Mouse (Mus musculus): ENCODE measurements around the gene Cyp26a1. TPM values are rescaled to one million over a fixed set of nuclear protein-coding genes. Genes with fewer than 3 reads are reported as not detected.

Gene Cyp26a1
- polyA plus RNA-seq, 1 experiment from 2014 or later: 2.3 TPM

- peaks cover 17% of the 10 kb centered on the region for H3K27me3 ChIP-seq (ENCODE audit: control insufficient read depth, insufficient read depth, low read length)
- H3K27ac ChIP-seq (ENCODE audit: low read depth, low read length): no peak overlapping the region
- H3K9ac ChIP-seq (ENCODE audit: low read length): no peak overlapping the region
- ATAC-seq (ENCODE audit: insufficient read depth, low FRiP score, low TSS enrichment) (no peak), DNase-seq (ENCODE audit: low spot score) (no peak)
- WGBS: 90% methylated on average over 5 of the region's 5 CpGs
- no peak overlapping the region for H3K4me3 ChIP-seq (ENCODE audit: low read depth, low read length)
- H3K36me3 ChIP-seq (ENCODE audit: control insufficient read depth, insufficient read depth, low read length): no peaks in the 10 kb centered on the region
- no peaks in the 10 kb centered on the region for H3K4me1 ChIP-seq (ENCODE audit: control insufficient read depth, insufficient read depth, low read length)
- no peaks in the 10 kb centered on the region for H3K9me3 ChIP-seq (ENCODE audit: control insufficient read depth, low read length)
- no peak overlapping the region for H3K4me2 ChIP-seq (ENCODE audit: low read depth)
These were observed 8.1 kb downstream of the Cyp26a1 start for GRCm38 (mm10) chr19:37705722-37706121.

GRCm38 (mm10) chr19:37714681-37715080 is 17.1 kb downstream of the Cyp26a1 start:
- H3K4me3 ChIP-seq (ENCODE audit: low read depth, low read length): no peak overlapping the region
- ATAC-seq (ENCODE audit: insufficient read depth, low FRiP score, low TSS enrichment): no peak
- no peak overlapping the region for H3K4me2 ChIP-seq (ENCODE audit: low read depth)
- no peaks in the 10 kb centered on the region for H3K36me3 ChIP-seq (ENCODE audit: control insufficient read depth, insufficient read depth, low read length)
- H3K27ac ChIP-seq (ENCODE audit: low read depth, low read length): no peak overlapping the region
- 78% methylated on average over 10 of the region's 10 CpGs for WGBS
- no peak for DNase-seq (ENCODE audit: low spot score)
- H3K4me1 ChIP-seq (ENCODE audit: control insufficient read depth, insufficient read depth, low read length): no peaks in the 10 kb centered on the region
- no peaks in the 10 kb centered on the region for H3K27me3 ChIP-seq (ENCODE audit: control insufficient read depth, insufficient read depth, low read length)
- H3K9ac ChIP-seq (ENCODE audit: low read length): no peak overlapping the region
- H3K9me3 ChIP-seq (ENCODE audit: control insufficient read depth, low read length): no peaks in the 10 kb centered on the region

GRCm38 (mm10) chr19:37715980-37716379 is 18.4 kb downstream of the Cyp26a1 start:
- no peak overlapping the region for H3K9ac ChIP-seq (ENCODE audit: low read length)
- no peaks in the 10 kb centered on the region for H3K9me3 ChIP-seq (ENCODE audit: control insufficient read depth, low read length)
- no peaks in the 10 kb centered on the region for H3K4me1 ChIP-seq (ENCODE audit: control insufficient read depth, insufficient read depth, low read length)
- no peak overlapping the region for H3K4me2 ChIP-seq (ENCODE audit: low read depth)
- DNase-seq (ENCODE audit: low spot score) (no peak), ATAC-seq (ENCODE audit: insufficient read depth, low FRiP score, low TSS enrichment) (no peak)
- no peak overlapping the region for H3K27ac ChIP-seq (ENCODE audit: low read depth, low read length)
- 75% methylated on average over 1 of the region's 1 CpGs for WGBS
- no peaks in the 10 kb centered on the region for H3K27me3 ChIP-seq (ENCODE audit: control insufficient read depth, insufficient read depth, low read length)
- H3K4me3 ChIP-seq (ENCODE audit: low read depth, low read length): no peak overlapping the region
- no peaks in the 10 kb centered on the region for H3K36me3 ChIP-seq (ENCODE audit: control insufficient read depth, insufficient read depth, low read length)

GRCm38 (mm10) chr19:37716524-37717175 is 19.1 kb downstream of the Cyp26a1 start:
- Histone ChIP-seq H3K4me1 (ENCODE audit: control insufficient read depth, insufficient read depth, low read length) (no peaks in the 10 kb centered on the region), H3K27ac (ENCODE audit: low read depth, low read length) (no peak overlapping the region), H3K4me2 (ENCODE audit: low read depth) (no peak overlapping the region), H3K4me3 (ENCODE audit: low read depth, low read length) (no peak overlapping the region), H3K36me3 (ENCODE audit: control insufficient read depth, insufficient read depth, low read length) (no peaks in the 10 kb centered on the region), H3K9me3 (ENCODE audit: control insufficient read depth, low read length) (no peaks in the 10 kb centered on the region), H3K9ac (ENCODE audit: low read length) (no peak overlapping the region), H3K27me3 (ENCODE audit: control insufficient read depth, insufficient read depth, low read length) (no peaks in the 10 kb centered on the region)
- 88% methylated on average over 12 of the region's 12 CpGs for WGBS
- ATAC-seq (ENCODE audit: insufficient read depth, low FRiP score, low TSS enrichment) (no peak), DNase-seq (ENCODE audit: low spot score) (no peak)

GRCm38 (mm10) chr19:37719166-37719565 is 21.6 kb downstream of the Cyp26a1 start:
- no peaks in the 10 kb centered on the region for H3K9me3 ChIP-seq (ENCODE audit: control insufficient read depth, low read length)
- no peaks in the 10 kb centered on the region for H3K27me3 ChIP-seq (ENCODE audit: control insufficient read depth, insufficient read depth, low read length)
- H3K4me2 ChIP-seq (ENCODE audit: low read depth): no peak overlapping the region
- DNase-seq (ENCODE audit: low spot score) (no peak), ATAC-seq (ENCODE audit: insufficient read depth, low FRiP score, low TSS enrichment) (no peak)
- no peaks in the 10 kb centered on the region for H3K36me3 ChIP-seq (ENCODE audit: control insufficient read depth, insufficient read depth, low read length)
- H3K27ac ChIP-seq (ENCODE audit: low read depth, low read length): no peak overlapping the region
- no peak overlapping the region for H3K9ac ChIP-seq (ENCODE audit: low read length)
- H3K4me3 ChIP-seq (ENCODE audit: low read depth, low read length): no peak overlapping the region
- H3K4me1 ChIP-seq (ENCODE audit: control insufficient read depth, insufficient read depth, low read length): no peaks in the 10 kb centered on the region
- 33% methylated on average over 1 of the region's 1 CpGs for WGBS

- ATAC-seq (ENCODE audit: insufficient read depth, low FRiP score, low TSS enrichment) (no peak), DNase-seq (ENCODE audit: low spot score) (no peak)
- no peaks in the 10 kb centered on the region for H3K27me3 ChIP-seq (ENCODE audit: control insufficient read depth, insufficient read depth, low read length)
- no peak overlapping the region for H3K27ac ChIP-seq (ENCODE audit: low read depth, low read length)
- no peaks in the 10 kb centered on the region for H3K4me1 ChIP-seq (ENCODE audit: control insufficient read depth, insufficient read depth, low read length)
- H3K4me3 ChIP-seq (ENCODE audit: low read depth, low read length): no peak overlapping the region
- H3K9ac ChIP-seq (ENCODE audit: low read length): no peak overlapping the region
- H3K36me3 ChIP-seq (ENCODE audit: control insufficient read depth, insufficient read depth, low read length): no peaks in the 10 kb centered on the region
- H3K4me2 ChIP-seq (ENCODE audit: low read depth): no peak overlapping the region
- 96% methylated on average over 5 of the region's 5 CpGs for WGBS
- no peaks in the 10 kb centered on the region for H3K9me3 ChIP-seq (ENCODE audit: control insufficient read depth, low read length)
These were observed 27.0 kb downstream of the Cyp26a1 start for GRCm38 (mm10) chr19:37724591-37724990.

- 88% methylated on average over 7 of the region's 7 CpGs for WGBS
- H3K4me1 ChIP-seq (ENCODE audit: control insufficient read depth, insufficient read depth, low read length): no peaks in the 10 kb centered on the region
- H3K36me3 ChIP-seq (ENCODE audit: control insufficient read depth, insufficient read depth, low read length): no peaks in the 10 kb centered on the region
- DNase-seq (ENCODE audit: low spot score): no peak
- no peak overlapping the region for H3K9ac ChIP-seq (ENCODE audit: low read length)
- no peaks in the 10 kb centered on the region for H3K9me3 ChIP-seq (ENCODE audit: control insufficient read depth, low read length)
- ATAC-seq (ENCODE audit: insufficient read depth, low FRiP score, low TSS enrichment): no peak
- no peaks in the 10 kb centered on the region for H3K27me3 ChIP-seq (ENCODE audit: control insufficient read depth, insufficient read depth, low read length)
- H3K4me3 ChIP-seq (ENCODE audit: low read depth, low read length): no peak overlapping the region
- no peak overlapping the region for H3K27ac ChIP-seq (ENCODE audit: low read depth, low read length)
- no peak overlapping the region for H3K4me2 ChIP-seq (ENCODE audit: low read depth)
These were observed 29.0 kb downstream of the Cyp26a1 start for GRCm38 (mm10) chr19:37726585-37726984.

- Histone ChIP-seq H3K36me3 (ENCODE audit: control insufficient read depth, insufficient read depth, low read length) (no peaks in the 10 kb centered on the region), H3K9me3 (ENCODE audit: control insufficient read depth, low read length) (no peaks in the 10 kb centered on the region), H3K27me3 (ENCODE audit: control insufficient read depth, insufficient read depth, low read length) (no peaks in the 10 kb centered on the region), H3K4me1 (ENCODE audit: control insufficient read depth, insufficient read depth, low read length) (no peaks in the 10 kb centered on the region), H3K4me3 (ENCODE audit: low read depth, low read length) (no peak overlapping the region), H3K9ac (ENCODE audit: low read length) (no peak overlapping the region), H3K27ac (ENCODE audit: low read depth, low read length) (no peak overlapping the region), H3K4me2 (ENCODE audit: low read depth) (no peak overlapping the region)
- ATAC-seq (ENCODE audit: insufficient read depth, low FRiP score, low TSS enrichment) (no peak), DNase-seq (ENCODE audit: low spot score) (no peak)
- WGBS: 97% methylated on average over 2 of the region's 2 CpGs
These were observed 29.8 kb downstream of the Cyp26a1 start for GRCm38 (mm10) chr19:37727366-37727765.

GRCm38 (mm10) chr19:37735426-37735825 is 37.8 kb downstream of the Cyp26a1 start:
- ATAC-seq (ENCODE audit: insufficient read depth, low FRiP score, low TSS enrichment) (no peak), DNase-seq (ENCODE audit: low spot score) (no peak)
- 91% methylated on average over 8 of the region's 8 CpGs for WGBS
- H3K9ac ChIP-seq (ENCODE audit: low read length): no peak overlapping the region
- H3K4me2 ChIP-seq (ENCODE audit: low read depth): no peak overlapping the region
- no peaks in the 10 kb centered on the region for H3K36me3 ChIP-seq (ENCODE audit: control insufficient read depth, insufficient read depth, low read length)
- H3K4me1 ChIP-seq (ENCODE audit: control insufficient read depth, insufficient read depth, low read length): no peaks in the 10 kb centered on the region
- no peaks in the 10 kb centered on the region for H3K9me3 ChIP-seq (ENCODE audit: control insufficient read depth, low read length)
- H3K27me3 ChIP-seq (ENCODE audit: control insufficient read depth, insufficient read depth, low read length): no peaks in the 10 kb centered on the region
- no peak overlapping the region for H3K27ac ChIP-seq (ENCODE audit: low read depth, low read length)
- no peak overlapping the region for H3K4me3 ChIP-seq (ENCODE audit: low read depth, low read length)

Data from neural tube, embryonic 11.5 days (tissue).